Mouse (Mus musculus): ENCODE measurements around the gene Dpf1.

DNA sequence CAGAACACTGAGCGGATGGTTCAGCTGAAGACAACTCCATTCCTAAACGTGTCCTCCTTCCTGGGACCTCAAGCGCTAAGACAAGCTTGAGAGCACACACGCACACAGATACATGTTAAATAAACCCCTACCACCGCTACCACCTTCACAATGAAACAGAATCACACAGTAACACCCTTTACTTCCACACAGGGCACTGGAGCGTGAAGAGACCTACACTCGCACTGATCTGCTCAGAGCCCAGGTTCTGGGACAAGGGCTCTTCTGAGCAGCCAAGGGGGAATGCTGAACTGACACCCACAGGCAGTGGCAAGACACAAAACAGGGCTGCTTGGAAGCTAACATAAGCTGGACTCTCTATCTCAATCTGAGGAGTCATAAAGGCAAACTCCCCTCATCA lies 38.1 kb upstream of the Dpf1 start:
- TF ChIP-seq CTCF (IDR thresholded peaks at IDR 0.05; ENCODE audit: low read depth) (no peak), EP300 (optimal IDR thresholded peaks at IDR 0.05) (no peak)
